ENCODE assay signal across 23 mouse cellular contexts in genomic region chr4:45404086-45404485, GRCm38 (mm10). TPM values are rescaled to one million over a fixed set of nuclear protein-coding genes. Genes with fewer than 3 reads are reported as not detected.
DNase-seq lines count a peak whose midpoint lies in the region; ATAC-seq and TF ChIP-seq lines count a peak whose summit lies in the region.
"Had no signal": no experiment of that assay in that cellular context is flagged by ENCODE, and none has a peak within 500 bp of the region (broad histone marks: within the 10 kb centered on the region; RNA-seq: fewer than 3 reads in every experiment).

No protein-coding gene starts in this region.

- TF ChIP-seq EP300 in MEL (IDR thresholded peaks at IDR 0.05; ENCODE audit: low read depth in 1 of 2, low read length in 2 of 2) = no peak

- TF ChIP-seq POLR2A in MEL (IDR thresholded peaks at IDR 0.05; ENCODE audit: control insufficient read depth in 1 of 2, insufficient read depth in 1 of 2, low read depth in 1 of 2, low read length in 2 of 2, poor library complexity in 1 of 2) = no peak

- H3K9ac ChIP-seq in MEL (ENCODE audit: control insufficient read depth, low read depth, low read length, poor library complexity, severe bottlenecking) = peak overlapping the region; percentile 25; the same call in 1 of the 2 replicates
- peak overlapping the region; percentile 19; the same call in 1 of the 2 replicates for H3K9ac ChIP-seq in liver, embryonic 16.5 days (ENCODE audit: low read depth, low read length)
- H3K9ac ChIP-seq: hindbrain, embryonic 12.5 days; limb, embryonic 13.5 days; neural tube, embryonic 13.5 days; stomach, embryonic 15.5 days had no signal

- H3K9me3 ChIP-seq in MEL (replicated peaks; ENCODE audit: insufficient read depth, low read length) = no peaks in the 10 kb centered on the region
- H3K9me3 ChIP-seq in liver, embryonic 16.5 days (replicated peaks; ENCODE audit: control insufficient read depth, low read length) = no peaks in the 10 kb centered on the region
- H3K9me3 ChIP-seq: hindbrain, embryonic 12.5 days; limb, embryonic 13.5 days; neural tube, embryonic 13.5 days; stomach, embryonic 15.5 days had no signal

- H3K79me2 ChIP-seq in MEL (ENCODE audit: control insufficient read depth, insufficient read depth, low read length, poor library complexity) = peaks cover 32% of the 10 kb centered on the region

- H3K27me3 ChIP-seq in MEL (ENCODE audit: control insufficient read depth in 1 of 2, insufficient read depth in 2 of 2, low read length in 2 of 2) = no peaks in the 10 kb centered on the region
- H3K27me3 ChIP-seq in liver, embryonic 16.5 days (ENCODE audit: control insufficient read depth, insufficient read depth, low read depth, low read length) = no peaks in the 10 kb centered on the region
- H3K27me3 ChIP-seq: hindbrain, embryonic 12.5 days; limb, embryonic 13.5 days; neural tube, embryonic 13.5 days; stomach, embryonic 15.5 days had no signal

- peak; percentile 2 for DNase-seq in adrenal gland, adult 2 months
- no peak for DNase-seq in adrenal gland, postnatal 4 days (ENCODE audit: low spot score in 2 of 2)
- no peak for DNase-seq in layer of hippocampus, adult 2 months (ENCODE audit: low spot score in 2 of 2)
- DNase-seq in layer of hippocampus, adult 9-11 months = no peak
- no peak for DNase-seq in MEL (ENCODE audit: low read depth, low spot score)
- no peak for DNase-seq in left cerebral cortex, postnatal 4 days
- no peak for DNase-seq in urinary bladder, postnatal 36 days (ENCODE audit: low spot score in 2 of 2)
- DNase-seq: cerebellum, adult 9-11 months; gastrocnemius, postnatal 36 days; heart, postnatal 14 days; kidney, adult 9 months; kidney, postnatal 36 days; midbrain, embryonic 14.5 days; spleen, adult 18-20 months; thymus, postnatal 14 days had no signal

- WGBS in liver, embryonic 16.5 days (ENCODE audit: insufficient replicate concordance) = 90% methylated on average over 7 of the region's 7 CpGs

- no peak overlapping the region for H3K4me3 ChIP-seq in layer of hippocampus, adult 2 months
- no peak overlapping the region for H3K4me3 ChIP-seq in MEL (ENCODE audit: control insufficient read depth in 1 of 2, insufficient read depth in 1 of 2, low read depth in 2 of 2, low read length in 2 of 2)
- peak overlapping the region; percentile 40 for H3K4me3 ChIP-seq in liver, embryonic 16.5 days (ENCODE audit: low read depth, low read length)
- H3K4me3 ChIP-seq: hindbrain, embryonic 12.5 days; limb, embryonic 13.5 days; neural tube, embryonic 13.5 days; stomach, embryonic 15.5 days had no signal

- H3K36me3 ChIP-seq in MEL (ENCODE audit: control insufficient read depth in 1 of 2, insufficient read depth in 2 of 2, low read length in 2 of 2) = peaks cover 14 to 34% of the 10 kb centered on the region in 2 experiments; a peak in 3 of 4 replicates
- peaks cover 39% of the 10 kb centered on the region for H3K36me3 ChIP-seq in liver, embryonic 16.5 days (ENCODE audit: control insufficient read depth, insufficient read depth)

- TF ChIP-seq RAD21 in MEL (IDR thresholded peaks at IDR 0.05; ENCODE audit: low read depth, low read length) = no peak

- intact Hi-C loops in left cerebral cortex, postnatal 4 days (cut with DNase I) = no loop called here

- peaks cover 10 to 36% of the 10 kb centered on the region in 2 experiments for H3K4me1 ChIP-seq in MEL (ENCODE audit: control insufficient read depth in 1 of 2, insufficient read depth in 2 of 2, low read length in 2 of 2)
- H3K4me1 ChIP-seq in liver, embryonic 16.5 days (ENCODE audit: control insufficient read depth, low read depth, low read length) = peaks cover 49% of the 10 kb centered on the region

- TF ChIP-seq CTCF in layer of hippocampus, adult 2 months (conservative IDR thresholded peaks at IDR 0.05) = no peak
- TF ChIP-seq CTCF in MEL (IDR thresholded peaks at IDR 0.05 in 2 of 3, conservative IDR thresholded peaks at IDR 0.05 in 1 of 3; ENCODE audit: control insufficient read depth in 1 of 3, insufficient read depth in 1 of 3, low read depth in 2 of 3, low read length in 3 of 3, poor library complexity in 1 of 3, severe bottlenecking in 1 of 3) = no peak

- H3K27ac ChIP-seq in layer of hippocampus, adult 2 months = peak overlapping the region; percentile 51; the same call in 1 of the 2 replicates
- H3K27ac ChIP-seq in MEL (ENCODE audit: control insufficient read depth, low read depth, low read length) = peak overlapping the region; percentile 84
- peak overlapping the region; percentile 96 for H3K27ac ChIP-seq in liver, embryonic 16.5 days (ENCODE audit: low read length)
- H3K27ac ChIP-seq: hindbrain, embryonic 12.5 days; limb, embryonic 13.5 days; neural tube, embryonic 13.5 days had no signal

- no peak for ATAC-seq in liver, embryonic 16.5 days (ENCODE audit: low read depth)
- ATAC-seq: forebrain, embryonic 14.5 days; lung, postnatal 0 days had no signal

- peak overlapping the region; percentile 54 for H3K4me2 ChIP-seq in liver, embryonic 16.5 days (ENCODE audit: low read depth, low read length)
- H3K4me2 ChIP-seq: heart, embryonic 11.5 days; hindbrain, embryonic 12.5 days; limb, embryonic 13.5 days; neural tube, embryonic 13.5 days had no signal

TF ChIP-seq in MEL, 35 proteins besides CTCF, POLR2A, EP300 and RAD21:
- TF ChIP-seq ZC3H11A (IDR thresholded peaks at IDR 0.05; ENCODE audit: low read depth, low read length) (no peak), CHD1 (IDR thresholded peaks at IDR 0.05; ENCODE audit: low read depth, low read length) (no peak), MAFK (IDR thresholded peaks at IDR 0.05; ENCODE audit: borderline replicate concordance, low read depth, low read length) (no peak), KAT2A (conservative IDR thresholded peaks at IDR 0.05; ENCODE audit: low read depth, low read length) (no peak), ZNF384 (IDR thresholded peaks at IDR 0.05; ENCODE audit: low read depth, low read length) (no peak), TAL1 (IDR thresholded peaks at IDR 0.05; ENCODE audit: low read length) (no peak), UBTF (IDR thresholded peaks at IDR 0.05; ENCODE audit: borderline replicate concordance, insufficient read depth, low read depth, low read length) (no peak), USF2 (IDR thresholded peaks at IDR 0.05; ENCODE audit: borderline replicate concordance in 1 of 2, insufficient read depth in 1 of 2, low read depth in 1 of 2, low read length in 2 of 2) (no peak), MAZ (IDR thresholded peaks at IDR 0.05; ENCODE audit: low read depth, low read length) (no peak), E2F4 (IDR thresholded peaks at IDR 0.05; ENCODE audit: borderline replicate concordance, low read depth, low read length) (no peak)

RNA-seq across cellular contexts. Expression of gene Slc25a51, which starts 4.5 kb away (rescaled TPM):
- 100 to 1,000 TPM; 298 to 434 TPM for total RNA-seq in adrenal gland, adult 2 months (2021)
- 136 and 197 TPM in 2 replicates for polyA plus RNA-seq in adrenal gland, adult 2 months (2012; rRNA removed)
- 100 to 1,000 TPM; 242 to 245 TPM for total RNA-seq in adrenal gland, postnatal 4 days (2021)
- total RNA-seq in layer of hippocampus, adult 2 months (2021) = 100 to 1,000 TPM; 141 to 144 TPM
- total RNA-seq in MEL (2012; rRNA removed) = 43.8 and 47.6 TPM in 2 replicates
- 100 to 1,000 TPM in 1 of 2 experiments, 10 to 100 TPM in 1; 47.5 to 395 TPM for polyA plus RNA-seq in MEL (2012; ENCODE audit: insufficient read depth in 1 of 2, insufficient read length in 2 of 2, low read depth in 1 of 2, low replicate concordance in 2 of 2, missing spikeins in 1 of 2)
- 76.1 and 79.3 TPM in 2 replicates for polyA plus RNA-seq in liver, embryonic 16.5 days (2015; fragmentation: Nextera tagmentation; extraction: Ambion mirVana)
- total RNA-seq in left cerebral cortex, postnatal 4 days (2021) = 100 to 1,000 TPM; 113 to 116 TPM
